Mouse (Mus musculus): ENCODE data around the gene Hsd17b12. TPM values are rescaled to one million over a fixed set of nuclear protein-coding genes. Genes with fewer than 3 reads are reported as not detected.

Hsd17b12 gene
- polyA plus RNA-seq (2016; fragmentation: Nextera tagmentation; extraction: Ambion mirVana) = 121 and 128 TPM in 2 replicates

DNA sequence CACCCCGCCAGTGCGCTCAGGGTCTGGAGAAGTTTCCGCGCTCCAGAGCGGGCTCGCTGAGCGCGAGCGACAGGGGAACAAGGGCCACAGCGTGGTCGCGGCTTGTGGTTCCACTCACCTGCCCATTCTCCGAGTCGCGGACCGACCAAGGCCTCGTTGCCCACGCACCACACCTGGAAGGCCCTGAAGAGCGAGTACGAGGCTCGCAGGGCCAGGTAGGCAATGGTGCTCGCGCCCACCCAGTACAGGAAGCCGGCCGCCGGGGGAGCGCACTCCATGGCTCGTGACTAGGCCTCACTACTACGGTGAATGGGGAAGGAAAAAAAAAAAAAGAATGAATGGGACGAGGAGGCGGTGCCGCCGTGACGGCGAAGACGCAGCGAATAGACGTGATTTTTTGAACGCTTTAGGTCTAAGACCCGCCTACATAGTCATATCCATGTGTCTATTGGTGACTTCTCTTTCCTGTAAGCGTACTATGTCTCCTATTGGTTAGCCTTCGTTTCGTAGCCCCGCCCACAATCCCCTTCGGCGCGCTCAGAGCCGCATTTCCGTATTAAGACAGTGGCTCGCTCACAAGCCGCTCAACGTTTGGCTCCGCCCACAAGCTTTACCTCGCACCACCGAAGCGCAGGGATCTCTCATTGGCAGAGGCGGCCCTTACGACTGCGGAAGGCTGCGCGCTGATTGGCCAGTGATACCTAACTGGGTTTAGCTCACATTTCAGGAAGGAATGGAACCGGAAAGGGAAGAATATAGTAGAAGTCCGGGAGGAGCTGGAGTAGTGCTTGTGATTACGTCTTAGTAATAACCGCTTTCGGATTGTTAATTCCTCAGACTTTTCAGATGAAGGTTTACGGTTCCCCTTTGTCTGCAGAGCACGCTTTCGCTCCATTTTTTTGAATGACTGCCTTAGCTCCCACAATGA, at the start of gene Hsd17b12:
Hsd17b12 (minus strand) TSS at position 373 of the 928 bp plus-strand sequence.
- peak within 1 kb of the TSS; percentile 97 for H3K27ac ChIP-seq
- peak within 1 kb of the TSS; percentile 94 for H3K4me3 ChIP-seq
- no peaks in the 10 kb centered on the region; the same call in 1 of the 2 replicates for H3K27me3 ChIP-seq (ENCODE audit: insufficient read depth, poor library complexity, severe bottlenecking)
- peaks cover 35% of the 10 kb centered on the region for H3K4me1 ChIP-seq (replicated peaks)
- WGBS = under 1% methylated on average over 69 of the region's 69 CpGs
- DNase-seq (ENCODE audit: low spot score) = peak; percentile 100
- peaks cover 9% of the 10 kb centered on the region; the same call in 1 of the 2 replicates for H3K36me3 ChIP-seq
- no peaks in the 10 kb centered on the region for H3K9me3 ChIP-seq

DNA sequence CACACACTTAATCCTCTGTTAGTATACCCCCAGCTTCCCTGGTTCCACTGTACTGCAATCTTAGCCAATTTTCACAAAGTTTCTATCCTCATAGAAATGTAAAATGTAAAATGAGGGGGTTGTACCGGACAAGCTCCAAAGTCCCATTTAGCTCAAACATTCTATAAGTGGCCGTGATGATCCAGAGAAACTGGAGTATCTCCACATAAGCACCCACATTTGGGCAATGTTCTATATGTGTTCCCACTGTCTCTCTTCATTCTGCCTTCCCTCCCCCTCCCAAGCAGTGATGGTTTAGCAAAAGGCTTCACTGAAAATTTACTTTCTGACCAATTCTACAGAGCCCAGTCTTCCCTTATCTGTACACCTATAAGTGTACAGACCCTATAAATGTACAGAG, 27.1 kb upstream of the Hsd17b12 start:
- Histone ChIP-seq H3K9me3 (no peaks in the 10 kb centered on the region), H3K4me3 (no peak overlapping the region), H3K4me1 (replicated peaks) (peaks cover 12% of the 10 kb centered on the region), H3K36me3 (no peaks in the 10 kb centered on the region), H3K27ac (no peak overlapping the region), H3K27me3 (ENCODE audit: insufficient read depth, poor library complexity, severe bottlenecking) (no peaks in the 10 kb centered on the region; the same call in 1 of the 2 replicates)
- 79% methylated on average over 2 of the region's 2 CpGs for WGBS
- no peak for DNase-seq (ENCODE audit: low spot score)

DNA sequence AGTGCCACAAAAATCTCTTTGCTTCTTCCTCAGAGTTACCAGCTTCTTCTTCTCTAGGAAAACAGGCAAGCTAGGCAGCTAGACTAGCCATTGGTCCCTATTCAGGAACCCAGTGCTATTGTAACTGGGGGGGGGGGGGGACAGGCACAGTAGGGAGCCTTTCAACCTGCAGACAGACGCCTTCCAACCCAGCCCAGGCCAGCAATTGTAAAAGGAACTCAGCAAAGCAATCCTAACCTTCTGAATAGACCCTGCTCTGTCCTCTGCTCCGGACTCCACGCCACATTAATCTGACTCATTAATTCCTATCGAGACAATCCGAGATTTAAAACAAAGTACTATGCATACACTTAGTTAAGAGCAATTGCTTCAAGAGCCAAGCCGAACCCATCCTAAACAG, 26.4 kb upstream of the Hsd17b12 start:
- WGBS = 10% methylated on average over 6 of the region's 6 CpGs

DNA sequence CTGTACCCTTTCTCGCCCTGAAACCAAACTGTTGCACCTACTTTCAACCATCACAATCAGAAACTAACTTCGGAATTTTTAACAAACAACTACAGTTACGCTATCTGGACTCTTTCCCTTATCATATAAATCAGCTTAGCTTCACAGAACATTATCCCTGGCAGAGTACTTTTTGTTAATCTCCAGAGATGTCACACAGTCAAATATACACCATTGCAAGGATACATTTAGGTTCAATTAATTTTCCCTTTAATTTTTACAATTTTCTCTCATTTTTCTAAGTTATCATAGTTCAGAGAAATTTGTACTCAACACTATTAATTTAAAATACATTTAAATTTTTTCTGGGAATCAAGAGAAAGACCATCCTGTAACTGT, 21.3 kb upstream of the Hsd17b12 start:
- Histone ChIP-seq H3K27ac (peak overlapping the region; percentile 93; the same call in 1 of the 2 replicates), H3K4me1 (replicated peaks) (peaks cover 23% of the 10 kb centered on the region), H3K27me3 (ENCODE audit: insufficient read depth, poor library complexity, severe bottlenecking) (no peaks in the 10 kb centered on the region; the same call in 1 of the 2 replicates), H3K4me3 (peak overlapping the region; percentile 86), H3K36me3 (no peaks in the 10 kb centered on the region), H3K9me3 (no peaks in the 10 kb centered on the region)
- no peak for DNase-seq (ENCODE audit: low spot score)
- 0% methylated on average over 3 of the region's 3 CpGs for WGBS

More for the DNA sequence above, 26.4 kb upstream of the Hsd17b12 start:
- no peak overlapping the region for H3K4me3 ChIP-seq
- no peaks in the 10 kb centered on the region for H3K9me3 ChIP-seq
- no peak overlapping the region for H3K27ac ChIP-seq
- no peaks in the 10 kb centered on the region for H3K36me3 ChIP-seq
- H3K4me1 ChIP-seq (replicated peaks) = peaks cover 12% of the 10 kb centered on the region
- DNase-seq (ENCODE audit: low spot score) = peak; percentile 24
- no peaks in the 10 kb centered on the region; the same call in 1 of the 2 replicates for H3K27me3 ChIP-seq (ENCODE audit: insufficient read depth, poor library complexity, severe bottlenecking)

DNA sequence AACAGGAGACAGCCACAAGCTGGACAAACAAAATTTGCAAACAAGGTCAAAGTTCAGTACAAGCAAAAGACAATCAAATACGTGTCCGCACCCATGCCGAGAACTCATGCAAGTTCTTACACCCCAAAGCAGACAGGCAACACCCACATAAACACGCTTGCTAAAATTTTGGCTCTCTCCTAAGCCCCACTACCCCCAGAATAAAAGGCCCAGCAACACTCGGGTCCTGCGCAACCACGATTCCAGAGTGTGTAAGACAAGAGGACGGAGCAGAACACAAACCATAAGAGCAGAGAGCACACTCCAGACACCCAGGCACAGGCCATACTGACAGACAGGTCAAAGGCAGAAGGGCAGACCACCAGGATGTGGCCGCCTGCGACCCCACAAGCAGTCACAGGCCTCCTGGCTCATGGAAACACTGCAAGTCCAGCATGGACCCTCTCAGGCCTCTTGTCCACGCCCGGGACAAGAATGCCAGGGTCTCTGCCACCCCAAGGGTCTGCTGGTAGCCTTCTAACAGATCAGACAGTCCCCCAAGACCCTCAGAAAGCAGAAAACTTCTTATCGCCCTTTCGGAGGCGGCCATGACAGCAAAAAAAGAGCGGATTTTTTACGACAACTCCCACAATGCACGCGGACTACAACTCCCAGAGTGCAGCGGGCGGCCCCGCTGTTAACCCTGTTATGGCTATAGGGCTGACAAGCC, 20.7 kb upstream of the Hsd17b12 start:
- 2% methylated on average over 22 of the region's 22 CpGs for WGBS
- Histone ChIP-seq H3K36me3 (no peaks in the 10 kb centered on the region), H3K27ac (peak overlapping the region; percentile 93), H3K4me3 (peak overlapping the region; percentile 86), H3K4me1 (replicated peaks) (peaks cover 18% of the 10 kb centered on the region), H3K27me3 (ENCODE audit: insufficient read depth, poor library complexity, severe bottlenecking) (no peaks in the 10 kb centered on the region; the same call in 1 of the 2 replicates), H3K9me3 (no peaks in the 10 kb centered on the region)
- peak; percentile 83 for DNase-seq (ENCODE audit: low spot score)

DNA sequence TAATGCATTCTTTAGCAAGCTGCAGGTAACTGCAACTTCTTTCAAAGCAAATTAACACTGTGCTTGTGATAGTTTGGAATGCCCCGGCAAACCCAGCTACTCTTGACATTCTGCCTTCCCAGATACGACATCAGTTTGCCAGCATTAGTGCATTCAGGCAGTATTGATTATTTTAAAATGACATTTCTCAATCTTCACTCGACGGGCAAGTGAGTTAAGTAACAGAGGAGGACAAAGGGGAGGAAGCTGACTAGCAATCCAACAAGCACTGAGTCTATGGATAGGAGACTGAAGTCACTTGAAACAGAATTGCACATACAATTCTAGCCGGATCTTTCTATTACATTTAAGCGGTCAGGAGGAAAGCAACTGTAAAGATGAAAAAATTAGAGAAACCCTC, 19.5 kb upstream of the Hsd17b12 start:
- WGBS = 88% methylated on average over 6 of the region's 6 CpGs
- Histone ChIP-seq H3K4me1 (replicated peaks) (peaks cover 17% of the 10 kb centered on the region), H3K27ac (no peak overlapping the region), H3K4me3 (peak overlapping the region; percentile 86), H3K36me3 (no peaks in the 10 kb centered on the region), H3K9me3 (no peaks in the 10 kb centered on the region), H3K27me3 (ENCODE audit: insufficient read depth, poor library complexity, severe bottlenecking) (no peaks in the 10 kb centered on the region)
- DNase-seq (ENCODE audit: low spot score) = no peak

DNA sequence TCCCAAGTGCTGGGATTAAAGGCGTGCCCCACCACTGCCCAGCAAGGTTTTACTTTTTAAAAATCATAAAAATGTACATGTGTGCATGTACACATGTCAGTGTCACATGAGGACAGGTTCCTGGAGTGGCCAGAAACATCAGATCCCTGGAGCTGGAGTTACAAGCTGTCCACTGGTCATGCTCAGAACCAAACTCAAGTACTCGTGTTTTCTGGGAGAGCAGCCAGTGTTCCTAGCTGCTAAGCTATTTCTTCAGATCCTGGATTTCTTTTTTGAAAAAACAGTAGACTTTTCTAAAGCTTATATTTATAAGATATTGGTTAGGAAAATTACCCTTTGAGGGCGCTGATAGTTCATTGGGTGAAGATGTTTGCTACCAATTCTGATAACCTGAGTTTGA, 18.6 kb upstream of the Hsd17b12 start:
- Histone ChIP-seq H3K36me3 (no peaks in the 10 kb centered on the region), H3K4me1 (replicated peaks) (peaks cover 17% of the 10 kb centered on the region), H3K9me3 (no peaks in the 10 kb centered on the region), H3K4me3 (no peak overlapping the region), H3K27ac (no peak overlapping the region), H3K27me3 (ENCODE audit: insufficient read depth, poor library complexity, severe bottlenecking) (no peaks in the 10 kb centered on the region)
- WGBS = 92% methylated on average over 3 of the region's 3 CpGs
- no peak for DNase-seq (ENCODE audit: low spot score)

DNA sequence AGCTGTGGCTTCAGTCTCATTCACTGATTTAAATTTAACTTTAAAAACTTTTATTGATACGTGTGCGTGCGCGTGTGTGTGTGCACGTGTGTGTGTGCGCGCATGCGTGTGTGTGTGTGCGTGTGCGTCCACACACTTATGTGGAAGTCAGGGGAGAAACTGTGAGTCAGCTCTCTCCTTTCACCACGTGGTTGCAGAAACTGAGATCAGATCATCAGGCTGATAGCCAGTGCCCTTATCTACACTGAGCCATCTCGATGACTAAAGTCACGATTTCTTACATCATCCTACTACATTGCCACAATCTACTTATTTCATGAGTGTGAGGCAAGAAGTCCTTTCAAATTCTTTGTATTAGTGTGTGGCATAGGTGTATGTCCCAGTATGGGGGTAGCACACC, 15.8 kb upstream of the Hsd17b12 start:
- H3K27me3 ChIP-seq (ENCODE audit: insufficient read depth, poor library complexity, severe bottlenecking) = no peaks in the 10 kb centered on the region
- no peaks in the 10 kb centered on the region for H3K9me3 ChIP-seq
- H3K36me3 ChIP-seq = no peaks in the 10 kb centered on the region
- 91% methylated on average over 13 of the region's 13 CpGs for WGBS
- no peak overlapping the region for H3K4me3 ChIP-seq
- peaks cover 17% of the 10 kb centered on the region for H3K4me1 ChIP-seq (replicated peaks)
- no peak for DNase-seq (ENCODE audit: low spot score)
- no peak overlapping the region for H3K27ac ChIP-seq

DNA sequence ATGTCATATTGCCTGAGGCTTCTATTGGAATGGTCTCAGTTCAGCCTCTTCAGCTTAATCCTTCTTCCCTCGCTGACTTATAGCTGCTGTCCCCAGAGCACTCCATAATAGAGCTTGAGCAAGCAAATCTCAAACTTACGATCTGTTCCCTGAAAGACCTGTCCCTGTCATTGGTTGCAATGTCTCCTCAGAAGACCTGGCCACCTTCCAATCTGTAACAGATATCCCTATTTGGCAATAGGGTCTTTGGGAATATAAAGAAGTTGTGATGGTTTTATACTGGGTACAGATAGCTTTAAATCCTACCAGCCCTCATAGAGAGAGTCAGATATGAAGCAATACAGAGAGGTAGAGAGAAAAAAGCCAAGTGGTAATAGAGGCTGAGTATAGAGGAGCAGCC, 5.4 kb upstream of the Hsd17b12 start:
- H3K36me3 ChIP-seq = no peaks in the 10 kb centered on the region
- H3K27me3 ChIP-seq (ENCODE audit: insufficient read depth, poor library complexity, severe bottlenecking) = no peaks in the 10 kb centered on the region; the same call in 1 of the 2 replicates
- WGBS = 67% methylated on average over 2 of the region's 2 CpGs
- H3K4me1 ChIP-seq (replicated peaks) = peaks cover 7% of the 10 kb centered on the region; the same call in 1 of the 2 replicates
- H3K9me3 ChIP-seq = no peaks in the 10 kb centered on the region
- DNase-seq (ENCODE audit: low spot score) = no peak
- no peak overlapping the region for H3K4me3 ChIP-seq
- no peak overlapping the region for H3K27ac ChIP-seq

DNA sequence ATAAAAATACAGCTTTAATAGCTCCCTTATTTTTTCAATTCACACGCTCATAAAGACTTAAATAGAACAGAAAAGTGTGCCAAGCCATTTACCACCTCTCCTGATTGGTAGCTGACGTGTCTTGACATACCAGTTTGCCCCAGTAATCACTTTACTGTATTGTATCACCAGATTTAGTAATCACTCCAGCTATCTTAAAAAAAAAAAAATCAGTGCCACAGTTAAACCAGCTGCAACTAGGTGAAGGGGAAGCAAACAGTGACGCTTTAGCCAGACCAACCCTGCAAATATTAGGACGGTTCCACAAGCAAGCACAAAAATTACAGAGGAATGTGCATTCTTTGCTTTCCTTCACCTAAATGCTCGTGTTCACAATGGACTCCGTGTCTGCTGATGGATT, 4.4 kb upstream of the Hsd17b12 start:
- Histone ChIP-seq H3K27me3 (ENCODE audit: insufficient read depth, poor library complexity, severe bottlenecking) (no peaks in the 10 kb centered on the region; the same call in 1 of the 2 replicates), H3K27ac (no peak overlapping the region), H3K9me3 (no peaks in the 10 kb centered on the region), H3K36me3 (no peaks in the 10 kb centered on the region), H3K4me1 (replicated peaks) (peaks cover 7% of the 10 kb centered on the region; the same call in 1 of the 2 replicates), H3K4me3 (no peak overlapping the region)
- 73% methylated on average over 6 of the region's 6 CpGs for WGBS
- DNase-seq (ENCODE audit: low spot score) = no peak

DNA sequence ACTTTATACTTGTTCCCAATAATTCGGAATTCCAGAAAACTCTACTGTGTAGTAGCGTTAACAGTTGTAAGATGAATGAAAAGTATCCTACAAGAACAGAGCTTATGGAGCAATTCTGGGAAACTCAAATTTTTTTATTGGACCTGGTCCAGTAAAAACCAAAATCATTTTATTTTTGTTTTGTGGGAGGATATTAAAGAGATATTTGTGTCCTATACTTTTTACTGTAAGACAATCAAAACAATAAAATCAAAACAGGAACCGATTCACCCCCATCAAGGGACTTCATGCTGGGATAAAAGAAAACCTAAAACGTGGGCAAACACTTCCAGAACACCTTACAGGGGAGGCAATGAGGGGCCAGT, 738 bp upstream of the Hsd17b12 start:
- no peaks in the 10 kb centered on the region; the same call in 1 of the 2 replicates for H3K27me3 ChIP-seq (ENCODE audit: insufficient read depth, poor library complexity, severe bottlenecking)
- peak overlapping the region; percentile 94 for H3K4me3 ChIP-seq
- H3K36me3 ChIP-seq = peaks cover 9% of the 10 kb centered on the region; the same call in 1 of the 2 replicates
- peak overlapping the region; percentile 85 for H3K27ac ChIP-seq
- no peaks in the 10 kb centered on the region for H3K9me3 ChIP-seq
- peaks cover 33% of the 10 kb centered on the region for H3K4me1 ChIP-seq (replicated peaks)
- 23% methylated on average over 4 of the region's 4 CpGs for WGBS
- DNase-seq (ENCODE audit: low spot score) = no peak

DNA sequence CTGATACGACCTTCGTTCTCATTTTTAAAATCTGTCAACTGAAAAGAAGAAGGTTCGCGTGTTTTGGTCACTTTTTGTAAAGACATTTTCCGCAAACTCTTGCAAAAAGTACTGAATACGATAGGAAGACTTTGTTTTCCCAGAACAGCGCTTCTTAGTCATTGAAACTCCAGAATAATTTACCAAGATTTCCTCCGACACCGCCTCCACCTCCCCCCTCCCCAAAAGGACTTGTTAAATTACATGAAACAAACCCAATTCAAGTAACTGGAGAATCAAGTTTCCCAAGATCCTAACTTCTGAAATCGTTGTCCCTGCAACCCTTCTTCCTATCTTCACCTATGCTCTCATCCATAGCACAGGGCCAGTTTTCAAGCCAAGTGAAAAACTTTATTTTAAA, 713 bp downstream of the Hsd17b12 start:
- H3K4me1 ChIP-seq (replicated peaks) = peaks cover 43% of the 10 kb centered on the region
- peak overlapping the region; percentile 94 for H3K4me3 ChIP-seq
- 3% methylated on average over 10 of the region's 10 CpGs for WGBS
- H3K27me3 ChIP-seq (ENCODE audit: insufficient read depth, poor library complexity, severe bottlenecking) = no peaks in the 10 kb centered on the region; the same call in 1 of the 2 replicates
- H3K27ac ChIP-seq = peak overlapping the region; percentile 97
- H3K9me3 ChIP-seq = no peaks in the 10 kb centered on the region
- peaks cover 17% of the 10 kb centered on the region for H3K36me3 ChIP-seq
- no peak for DNase-seq (ENCODE audit: low spot score)

DNA sequence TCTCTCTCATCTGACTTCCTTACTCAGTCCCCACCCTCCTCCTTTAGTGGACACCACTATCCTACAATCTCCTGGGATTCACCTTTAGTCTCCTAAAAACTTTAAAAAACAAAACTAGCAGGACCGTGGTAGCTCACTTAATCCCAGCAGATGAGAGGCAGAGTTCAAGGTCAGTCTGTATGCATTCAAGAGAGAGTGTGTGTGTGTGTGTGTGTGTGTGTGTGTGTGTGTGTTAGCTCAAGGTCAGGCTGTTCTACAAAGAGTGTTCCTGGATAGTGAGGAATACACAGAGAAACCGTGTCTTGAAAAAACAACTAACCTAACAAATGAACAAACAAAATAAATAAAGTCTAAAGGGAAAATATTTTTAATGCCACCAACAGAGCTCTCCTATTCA, 12.6 kb downstream of the Hsd17b12 start:
- Histone ChIP-seq H3K4me3 (no peak overlapping the region), H3K4me1 (replicated peaks) (no peaks in the 10 kb centered on the region), H3K27me3 (ENCODE audit: insufficient read depth, poor library complexity, severe bottlenecking) (no peaks in the 10 kb centered on the region), H3K36me3 (no peaks in the 10 kb centered on the region), H3K9me3 (no peaks in the 10 kb centered on the region), H3K27ac (no peak overlapping the region)
- no peak for DNase-seq (ENCODE audit: low spot score)
- WGBS = 83% methylated on average over 2 of the region's 2 CpGs

All from hindbrain, embryonic 10.5 days (tissue).